Mouse (Mus musculus): Measurements from ENCODE around the gene Slc48a1. TPM values are rescaled to one million over a fixed set of nuclear protein-coding genes. Genes with fewer than 3 reads are reported as not detected.
A peak's percentile ranks its signal among the peaks of the same experiment; 100 is the strongest.

Gene Slc48a1
- polyA plus RNA-seq, 1 experiment from 2014 or later = 41.6 TPM

DNA sequence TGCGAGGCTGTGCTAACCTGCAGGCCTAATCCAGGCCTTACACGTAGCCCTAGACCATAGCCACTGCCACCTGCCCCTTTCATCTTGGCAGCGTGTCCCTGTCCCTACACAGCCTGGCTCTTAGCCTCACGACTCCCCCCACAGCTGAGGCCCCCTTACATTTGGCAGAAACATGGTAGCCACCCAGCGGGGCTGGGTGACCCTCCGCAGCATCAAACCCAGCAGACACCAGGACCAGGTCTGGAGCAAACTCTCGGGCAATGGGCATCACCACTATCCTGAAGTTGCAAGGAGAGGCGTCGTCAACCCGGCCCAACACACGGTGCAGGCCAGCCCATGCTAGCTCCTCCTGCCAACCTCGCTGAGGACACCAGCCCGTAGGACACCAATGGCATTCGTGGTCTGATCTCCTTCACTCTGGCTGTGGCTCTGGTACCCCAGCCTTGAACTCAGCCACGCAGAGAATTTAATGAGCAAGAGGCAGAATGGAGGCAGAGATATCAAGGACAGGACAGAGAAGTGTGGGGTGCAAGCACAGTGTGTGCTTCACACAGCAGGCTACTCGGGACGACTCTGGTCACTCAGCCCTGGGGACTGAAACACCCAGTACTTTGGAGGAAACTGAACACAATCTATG, 18.5 kb downstream of the Slc48a1 start:
- Histone ChIP-seq H3K4me1 (peaks cover 17% of the 10 kb centered on the region), H3K27ac (no peak overlapping the region), H3K9me3 (replicated peaks) (no peaks in the 10 kb centered on the region), H3K4me2 (replicated peaks) (no peak overlapping the region), H3K27me3 (no peaks in the 10 kb centered on the region), H3K36me3 (peaks cover 82% of the 10 kb centered on the region), H3K9ac (no peak overlapping the region), H3K4me3 (no peak overlapping the region)
- ATAC-seq (ENCODE audit: low FRiP score) = no peak
- WGBS = 94% methylated on average over 17 of the region's 17 CpGs

DNA sequence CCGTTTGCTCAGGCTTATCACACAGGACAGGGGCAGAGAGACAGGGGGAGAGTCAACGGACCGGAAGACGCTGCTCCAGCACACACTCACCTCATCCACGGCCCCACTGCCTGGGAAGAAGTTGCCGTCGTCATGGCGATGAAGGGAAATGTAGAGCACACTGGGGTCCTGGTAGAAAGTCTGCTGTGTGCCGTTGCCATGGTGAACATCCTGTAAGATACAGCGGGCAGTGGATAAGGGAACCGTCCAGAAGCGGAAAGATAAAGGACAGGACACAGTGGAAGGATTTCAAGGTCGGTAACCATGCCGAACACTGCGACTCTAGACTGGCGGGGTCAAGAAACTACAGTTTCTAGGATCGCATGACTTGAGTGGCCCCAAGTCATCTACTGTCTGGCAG, 19.8 kb downstream of the Slc48a1 start:
- peak; percentile 46 for ATAC-seq (ENCODE audit: low FRiP score)
- no peak overlapping the region for H3K9ac ChIP-seq
- H3K4me3 ChIP-seq = no peak overlapping the region
- peaks cover 28% of the 10 kb centered on the region for H3K4me1 ChIP-seq
- no peak overlapping the region for H3K4me2 ChIP-seq (replicated peaks)
- no peaks in the 10 kb centered on the region for H3K9me3 ChIP-seq (replicated peaks)
- 33% methylated on average over 17 of the region's 17 CpGs for WGBS
- H3K27me3 ChIP-seq = no peaks in the 10 kb centered on the region
- no peak overlapping the region for H3K27ac ChIP-seq
- H3K36me3 ChIP-seq = peaks cover 70% of the 10 kb centered on the region

DNA sequence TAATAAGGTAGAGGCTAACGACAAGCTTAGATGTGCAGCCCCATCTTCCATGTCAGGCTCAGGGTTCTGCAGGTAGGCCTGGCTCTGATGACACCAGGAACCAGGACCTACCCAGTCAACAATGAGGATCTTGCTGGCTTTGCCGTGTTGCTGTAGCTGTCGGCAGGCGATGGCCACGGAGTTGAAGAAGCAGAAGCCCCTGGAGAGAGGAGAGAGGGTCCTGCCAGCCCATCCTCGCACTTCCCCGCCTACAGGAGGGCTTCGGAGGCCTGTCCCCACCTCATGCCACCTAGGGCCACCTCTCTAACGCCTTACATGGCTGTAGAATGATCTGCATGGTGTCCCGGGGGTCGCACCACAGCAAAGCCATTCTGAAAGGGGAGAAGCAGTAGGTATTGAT, 21.1 kb downstream of the Slc48a1 start:
- ATAC-seq (ENCODE audit: low FRiP score) = no peak
- no peaks in the 10 kb centered on the region for H3K9me3 ChIP-seq (replicated peaks)
- peaks cover 28% of the 10 kb centered on the region for H3K4me1 ChIP-seq
- H3K4me3 ChIP-seq = no peak overlapping the region
- 86% methylated on average over 11 of the region's 11 CpGs for WGBS
- peaks cover 57% of the 10 kb centered on the region for H3K36me3 ChIP-seq
- no peak overlapping the region for H3K4me2 ChIP-seq (replicated peaks)
- no peak overlapping the region for H3K27ac ChIP-seq
- no peak overlapping the region for H3K9ac ChIP-seq
- H3K27me3 ChIP-seq = no peaks in the 10 kb centered on the region

DNA sequence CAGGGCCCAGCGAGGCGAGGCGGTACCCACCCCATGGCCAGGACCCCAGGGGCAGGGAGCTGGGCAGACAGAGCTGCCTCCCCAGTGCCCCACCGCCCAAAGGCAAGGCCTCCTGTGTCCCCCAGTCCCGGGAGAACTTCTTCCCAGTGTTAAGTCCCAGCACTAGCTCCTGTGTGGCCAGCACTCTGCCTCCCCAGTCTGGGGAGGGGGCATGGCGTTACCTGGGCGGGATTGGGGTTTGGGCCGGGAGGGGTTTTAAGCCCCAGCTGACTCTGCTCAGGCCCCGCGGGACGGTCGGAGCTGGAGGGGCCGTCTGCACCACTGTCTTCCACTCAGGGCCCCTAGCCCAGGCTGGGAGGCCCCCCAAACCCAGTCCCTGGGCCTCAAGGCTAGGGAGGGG, 22.5 kb downstream of the Slc48a1 start:
- peaks cover 28% of the 10 kb centered on the region for H3K4me1 ChIP-seq
- no peak overlapping the region for H3K27ac ChIP-seq
- no peak overlapping the region for H3K4me3 ChIP-seq
- H3K9me3 ChIP-seq (replicated peaks) = no peaks in the 10 kb centered on the region
- ATAC-seq (ENCODE audit: low FRiP score) = no peak
- no peak overlapping the region for H3K9ac ChIP-seq
- H3K4me2 ChIP-seq (replicated peaks) = no peak overlapping the region
- H3K27me3 ChIP-seq = no peaks in the 10 kb centered on the region
- 91% methylated on average over 13 of the region's 13 CpGs for WGBS
- H3K36me3 ChIP-seq = peaks cover 50% of the 10 kb centered on the region

DNA sequence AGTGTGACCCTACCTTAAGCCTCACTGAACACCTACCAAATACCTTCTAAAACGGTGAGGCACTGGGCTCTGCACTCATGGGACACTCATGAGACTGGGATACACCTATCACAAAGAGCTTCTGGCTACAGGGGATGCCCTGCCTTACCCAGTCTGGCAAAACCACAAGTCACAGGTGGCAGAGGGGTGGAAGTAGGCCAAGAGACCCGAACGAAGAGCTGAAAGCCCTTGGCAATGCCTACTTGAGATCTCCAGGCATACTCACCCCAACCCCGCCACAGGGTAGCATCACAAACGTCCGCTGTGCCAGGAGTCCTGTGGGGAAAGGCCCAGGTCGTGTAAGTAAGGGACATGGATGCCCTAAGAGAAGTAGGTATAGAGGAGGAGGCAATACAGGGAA, 23.5 kb downstream of the Slc48a1 start:
- Histone ChIP-seq H3K9me3 (replicated peaks) (no peaks in the 10 kb centered on the region), H3K36me3 (peaks cover 49% of the 10 kb centered on the region), H3K4me2 (replicated peaks) (no peak overlapping the region; the same call in 1 of the 2 replicates), H3K27ac (no peak overlapping the region), H3K4me1 (peaks cover 28% of the 10 kb centered on the region), H3K9ac (no peak overlapping the region), H3K4me3 (no peak overlapping the region), H3K27me3 (no peaks in the 10 kb centered on the region)
- no peak for ATAC-seq (ENCODE audit: low FRiP score)
- 80% methylated on average over 7 of the region's 7 CpGs for WGBS

DNA sequence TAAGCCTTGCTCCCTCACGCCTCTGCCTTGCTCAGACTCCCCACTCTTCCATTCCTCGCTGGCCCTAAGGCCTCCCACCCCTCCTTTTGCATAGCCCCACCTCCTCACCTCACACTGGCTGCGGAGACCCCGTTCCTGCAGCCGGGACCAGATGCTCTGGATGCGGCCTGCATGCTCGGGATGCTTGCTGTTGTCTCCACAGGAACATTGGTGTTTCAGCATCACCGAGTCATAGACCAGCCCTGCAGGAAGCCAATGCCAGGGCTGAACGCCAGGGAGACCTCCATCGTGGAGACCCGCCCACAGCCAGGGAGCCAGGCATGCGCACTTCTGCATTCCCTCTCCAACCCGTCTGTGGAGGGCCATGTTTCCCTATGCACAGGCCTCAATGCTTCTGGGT, 24.3 kb downstream of the Slc48a1 start:
- Histone ChIP-seq H3K27me3 (no peaks in the 10 kb centered on the region), H3K9me3 (replicated peaks) (no peaks in the 10 kb centered on the region), H3K4me3 (peak overlapping the region; percentile 2; the same call in 1 of the 2 replicates), H3K9ac (0 out of 2 replicates have a peak overlapping the region, but pooled peaks have one; percentile 13), H3K27ac (peak overlapping the region; percentile 40), H3K4me2 (replicated peaks) (peak overlapping the region; percentile 41), H3K4me1 (peaks cover 30% of the 10 kb centered on the region), H3K36me3 (peaks cover 50% of the 10 kb centered on the region)
- peak; percentile 62 for ATAC-seq (ENCODE audit: low FRiP score)
- WGBS = 7% methylated on average over 13 of the region's 13 CpGs

DNA sequence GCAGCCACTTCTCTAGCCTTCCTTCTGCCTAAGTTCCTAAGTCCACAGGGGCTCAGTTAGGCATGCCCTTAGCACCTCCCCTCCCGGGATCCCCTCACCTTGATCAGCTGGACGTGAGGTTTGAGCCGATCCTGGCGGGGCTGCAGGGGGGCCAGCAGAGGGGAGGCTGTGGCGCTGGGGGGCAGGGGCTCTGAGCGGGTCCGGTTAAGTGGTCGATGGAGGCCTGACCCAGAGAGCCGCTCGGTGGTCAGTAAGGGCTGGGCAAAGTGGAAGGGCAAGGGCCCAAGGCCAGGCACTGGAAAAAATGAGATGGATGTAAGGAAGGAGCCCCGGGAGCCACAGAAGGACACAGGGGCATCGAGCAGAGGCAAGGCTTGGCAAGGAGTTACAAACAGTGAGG, 29.5 kb downstream of the Slc48a1 start:
- WGBS = 68% methylated on average over 12 of the region's 12 CpGs
- Histone ChIP-seq H3K9me3 (replicated peaks) (no peaks in the 10 kb centered on the region), H3K36me3 (peaks cover 55% of the 10 kb centered on the region), H3K27ac (no peak overlapping the region), H3K9ac (no peak overlapping the region), H3K4me1 (peaks cover 13% of the 10 kb centered on the region), H3K4me2 (replicated peaks) (no peak overlapping the region), H3K27me3 (no peaks in the 10 kb centered on the region), H3K4me3 (no peak overlapping the region)
- ATAC-seq (ENCODE audit: low FRiP score) = no peak

DNA sequence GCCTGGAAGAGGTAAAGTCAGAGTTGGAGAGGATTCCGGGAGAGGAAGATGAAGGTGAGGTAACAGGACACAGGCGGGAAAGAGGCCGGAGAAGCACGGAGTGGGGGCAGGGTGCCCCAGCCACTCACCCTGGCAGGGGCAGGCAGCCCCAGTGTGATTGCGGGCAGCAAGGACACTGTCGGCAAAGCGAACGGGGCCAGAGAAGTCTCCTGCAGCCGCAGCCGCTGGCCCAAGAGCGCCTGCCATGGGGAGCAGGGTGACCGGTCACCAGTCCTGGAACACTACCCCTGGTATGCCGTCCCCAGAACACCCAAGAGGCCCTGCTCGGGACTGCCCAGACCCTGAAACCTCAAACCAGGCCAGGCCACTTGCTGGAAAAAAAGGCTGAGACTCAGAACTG, 30.2 kb downstream of the Slc48a1 start:
- no peak for ATAC-seq (ENCODE audit: low FRiP score)
- no peak overlapping the region for H3K27ac ChIP-seq
- no peak overlapping the region for H3K4me3 ChIP-seq
- no peaks in the 10 kb centered on the region for H3K9me3 ChIP-seq (replicated peaks)
- no peaks in the 10 kb centered on the region for H3K27me3 ChIP-seq
- peaks cover 55% of the 10 kb centered on the region for H3K36me3 ChIP-seq
- WGBS = 81% methylated on average over 14 of the region's 14 CpGs
- no peak overlapping the region for H3K9ac ChIP-seq
- peaks cover 18% of the 10 kb centered on the region for H3K4me1 ChIP-seq
- no peak overlapping the region for H3K4me2 ChIP-seq (replicated peaks)

DNA sequence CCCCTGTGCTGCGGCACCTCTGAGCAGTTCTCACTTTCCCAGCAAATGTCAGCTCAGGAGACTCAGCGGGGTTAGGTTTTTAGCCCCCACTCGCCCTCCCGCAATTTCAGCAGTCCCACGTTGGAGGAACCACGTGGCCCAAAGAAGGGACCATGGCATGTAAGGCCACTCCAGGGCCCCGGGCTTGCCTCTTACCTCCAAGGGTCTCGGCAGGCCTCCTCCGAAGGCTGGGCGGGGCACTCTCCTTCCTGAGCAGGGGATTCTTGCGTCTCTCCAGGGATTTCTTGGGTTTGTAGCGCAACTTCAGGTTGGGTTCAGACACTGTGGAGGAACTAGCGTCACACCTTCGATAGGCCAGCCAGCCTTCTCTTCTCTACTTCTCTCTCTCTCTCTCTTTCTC, 30.9 kb downstream of the Slc48a1 start:
- H3K9ac ChIP-seq = no peak overlapping the region
- no peak for ATAC-seq (ENCODE audit: low FRiP score)
- peaks cover 25% of the 10 kb centered on the region for H3K4me1 ChIP-seq
- no peaks in the 10 kb centered on the region for H3K9me3 ChIP-seq (replicated peaks)
- H3K4me3 ChIP-seq = no peak overlapping the region
- H3K4me2 ChIP-seq (replicated peaks) = no peak overlapping the region
- 83% methylated on average over 14 of the region's 14 CpGs for WGBS
- H3K27me3 ChIP-seq = no peaks in the 10 kb centered on the region
- H3K27ac ChIP-seq = no peak overlapping the region
- peaks cover 55% of the 10 kb centered on the region for H3K36me3 ChIP-seq

DNA sequence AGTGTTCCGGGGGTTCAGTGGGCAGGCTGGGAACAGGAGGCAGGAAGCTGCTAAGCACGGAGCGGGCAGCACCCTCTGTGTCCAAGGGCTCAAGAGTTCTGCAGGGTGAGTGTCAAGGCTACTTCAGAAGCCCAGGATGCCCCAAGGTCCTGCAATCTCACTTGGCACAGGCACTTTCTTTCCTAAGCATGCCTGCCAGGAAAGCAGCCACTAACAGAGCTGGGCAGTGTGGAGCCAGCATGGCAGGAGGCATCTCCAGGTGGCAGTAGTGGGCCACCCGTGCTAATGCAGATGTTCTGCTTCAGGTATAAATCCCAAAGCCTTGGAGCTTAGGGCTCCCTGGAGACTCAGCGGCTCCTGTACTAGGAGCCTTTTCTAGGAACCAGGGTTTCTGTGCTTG, 31.6 kb downstream of the Slc48a1 start:
- H3K4me2 ChIP-seq (replicated peaks) = no peak overlapping the region
- H3K4me3 ChIP-seq = no peak overlapping the region
- no peaks in the 10 kb centered on the region for H3K9me3 ChIP-seq (replicated peaks)
- WGBS = 93% methylated on average over 5 of the region's 5 CpGs
- ATAC-seq (ENCODE audit: low FRiP score) = no peak
- H3K36me3 ChIP-seq = peaks cover 51% of the 10 kb centered on the region
- no peaks in the 10 kb centered on the region for H3K27me3 ChIP-seq
- H3K27ac ChIP-seq = no peak overlapping the region
- no peak overlapping the region for H3K9ac ChIP-seq
- H3K4me1 ChIP-seq = peaks cover 31% of the 10 kb centered on the region

DNA sequence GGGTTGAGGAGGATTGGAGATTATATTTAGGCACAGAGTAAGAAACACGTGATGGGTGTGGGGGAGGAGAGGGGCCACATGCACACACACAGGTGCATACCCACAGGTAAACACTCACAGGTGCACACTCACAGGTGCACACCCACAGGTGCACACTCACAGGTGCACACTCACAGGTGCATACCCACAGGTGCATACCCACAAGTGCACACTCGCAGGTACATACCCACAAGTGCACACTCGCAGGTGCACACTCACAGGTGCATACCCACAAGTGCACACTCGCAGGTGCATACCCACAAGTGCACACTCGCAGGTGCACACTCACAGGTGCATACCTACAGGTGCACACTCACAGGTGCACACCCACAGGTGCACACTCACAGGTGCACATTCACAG, 32.1 kb downstream of the Slc48a1 start:
- no peak for ATAC-seq (ENCODE audit: low FRiP score)
- Histone ChIP-seq H3K4me3 (no peak overlapping the region), H3K36me3 (peaks cover 48% of the 10 kb centered on the region), H3K9ac (no peak overlapping the region), H3K4me1 (peaks cover 31% of the 10 kb centered on the region), H3K4me2 (replicated peaks) (no peak overlapping the region), H3K27me3 (no peaks in the 10 kb centered on the region), H3K27ac (no peak overlapping the region), H3K9me3 (replicated peaks) (no peaks in the 10 kb centered on the region)
- 96% methylated on average over 5 of the region's 5 CpGs for WGBS

DNA sequence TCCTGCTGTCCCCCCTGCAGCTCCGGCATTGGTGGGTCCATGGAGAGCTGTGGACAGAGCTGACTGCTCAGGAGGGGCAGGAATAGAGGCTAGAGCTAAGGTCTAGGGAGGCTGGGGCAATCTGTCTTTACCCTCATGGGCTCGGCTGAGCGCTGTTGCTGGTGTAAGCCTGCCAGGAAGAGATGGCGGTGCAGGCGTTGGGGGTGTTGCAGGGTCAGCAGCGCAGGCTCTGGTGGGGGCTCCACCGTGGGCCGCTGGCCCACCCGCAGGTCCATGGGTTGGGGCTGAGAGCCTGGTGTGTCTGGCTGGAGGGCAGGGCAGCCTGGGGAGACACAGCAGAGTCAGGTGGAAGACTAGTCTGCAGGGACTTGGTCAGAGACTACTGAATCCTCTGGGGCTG, 33.0 kb downstream of the Slc48a1 start:
- H3K9ac ChIP-seq = no peak overlapping the region
- WGBS = 91% methylated on average over 9 of the region's 9 CpGs
- H3K4me2 ChIP-seq (replicated peaks) = no peak overlapping the region
- peaks cover 45% of the 10 kb centered on the region for H3K36me3 ChIP-seq
- no peaks in the 10 kb centered on the region for H3K9me3 ChIP-seq (replicated peaks)
- peaks cover 31% of the 10 kb centered on the region for H3K4me1 ChIP-seq
- no peaks in the 10 kb centered on the region for H3K27me3 ChIP-seq
- H3K27ac ChIP-seq = no peak overlapping the region
- no peak overlapping the region for H3K4me3 ChIP-seq
- no peak for ATAC-seq (ENCODE audit: low FRiP score)

DNA sequence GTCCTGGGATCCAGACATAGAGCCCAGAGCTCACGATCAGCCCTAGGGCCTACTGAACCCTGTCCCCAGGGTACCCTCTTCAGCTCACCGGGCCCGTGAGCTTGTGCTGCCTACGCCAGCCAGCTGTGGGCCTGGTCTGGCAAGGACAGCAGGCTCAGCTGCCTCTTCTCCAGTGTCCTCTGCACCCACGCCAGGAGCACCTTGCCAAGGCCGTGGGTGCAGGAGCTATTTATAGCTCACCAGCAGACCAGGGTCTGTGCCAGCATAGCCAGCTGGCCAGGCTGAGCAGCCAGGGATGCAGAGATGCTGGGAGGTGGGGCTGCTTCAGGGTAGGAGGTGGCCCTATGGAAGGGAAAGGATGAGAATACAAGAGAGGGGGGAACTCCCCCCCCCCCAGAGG, 33.8 kb downstream of the Slc48a1 start:
- Histone ChIP-seq H3K9ac (peak overlapping the region; percentile 27; the same call in 1 of the 2 replicates), H3K4me3 (no peak overlapping the region), H3K27ac (peak overlapping the region; percentile 52; the same call in 1 of the 2 replicates), H3K36me3 (peaks cover 37% of the 10 kb centered on the region), H3K4me1 (peaks cover 31% of the 10 kb centered on the region), H3K27me3 (no peaks in the 10 kb centered on the region), H3K9me3 (replicated peaks) (no peaks in the 10 kb centered on the region), H3K4me2 (replicated peaks) (no peak overlapping the region)
- no peak for ATAC-seq (ENCODE audit: low FRiP score)
- 68% methylated on average over 6 of the region's 6 CpGs for WGBS

All from hindbrain, embryonic 12.5 days (tissue).